Mouse (Mus musculus): ENCODE results near the gene Has1. TPM values are rescaled to one million over a fixed set of nuclear protein-coding genes. Genes with fewer than 3 reads are reported as not detected.

Gene Has1
- under 1 TPM in 1 of 2 experiments, not detected in 1; 0.20 TPM for total RNA-seq (2021)

DNA sequence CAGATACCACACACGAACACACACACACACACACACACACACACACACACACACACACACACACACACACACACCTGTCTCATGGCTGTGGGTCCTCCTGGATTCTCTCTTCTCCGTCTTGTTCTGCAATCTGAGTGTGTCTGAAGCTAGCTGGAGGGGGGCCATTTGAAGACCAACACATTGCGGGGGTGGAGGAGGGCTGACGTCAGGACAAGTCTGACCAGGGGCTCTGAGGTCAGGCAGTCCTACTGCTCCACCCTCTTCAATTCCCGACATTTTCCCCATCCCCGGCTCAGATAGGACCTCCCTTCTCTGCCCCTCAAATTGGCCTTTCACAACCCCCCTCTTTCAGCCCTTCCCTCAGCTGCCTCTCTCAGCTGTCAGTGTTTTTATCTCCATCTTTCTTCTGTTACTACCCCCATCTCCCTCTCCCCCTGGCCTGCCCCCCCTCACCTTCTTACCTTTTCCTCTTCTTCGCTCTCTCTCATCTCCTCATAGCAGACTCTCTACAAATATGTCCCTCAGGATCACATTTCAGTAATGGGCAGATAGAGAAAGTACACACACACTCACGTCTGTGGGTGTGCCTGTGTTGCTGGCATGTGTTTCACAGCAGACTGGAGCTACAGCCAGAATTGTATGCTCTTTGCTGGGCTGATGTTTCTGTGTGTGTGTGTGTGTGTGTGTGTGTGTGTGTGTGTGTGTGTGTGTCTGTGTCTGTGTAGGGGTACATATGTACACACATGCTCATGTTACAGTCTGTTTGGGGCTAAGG is at the start of gene Has1:
Has1 (minus strand) TSS at position 142 of the 775 bp plus-strand sequence.
- intact Hi-C loops (cut with DNase I): no loop called here
- DNase-seq: no peak

DNA sequence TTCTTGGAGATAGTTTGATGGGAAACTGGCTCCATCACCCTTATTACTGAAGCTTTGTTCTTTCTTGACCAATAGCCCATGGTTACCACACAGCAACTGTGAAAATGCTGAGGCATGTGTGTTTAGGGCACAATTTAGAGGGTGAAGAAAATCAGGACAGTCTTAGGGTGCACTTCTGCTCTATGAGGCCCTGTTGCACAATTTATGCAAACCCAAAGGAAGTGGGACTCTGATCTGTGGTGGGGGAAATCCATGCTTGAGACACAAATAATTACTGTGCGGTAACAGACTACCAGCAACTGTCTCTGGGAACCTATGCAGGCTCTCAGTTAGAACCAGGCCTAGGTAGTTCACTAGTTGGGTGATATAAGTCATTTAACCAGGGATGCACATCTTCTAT is 45.8 kb upstream of the Has1 start:
- no peak for DNase-seq
- intact Hi-C loops (cut with DNase I): no loop called here

DNA sequence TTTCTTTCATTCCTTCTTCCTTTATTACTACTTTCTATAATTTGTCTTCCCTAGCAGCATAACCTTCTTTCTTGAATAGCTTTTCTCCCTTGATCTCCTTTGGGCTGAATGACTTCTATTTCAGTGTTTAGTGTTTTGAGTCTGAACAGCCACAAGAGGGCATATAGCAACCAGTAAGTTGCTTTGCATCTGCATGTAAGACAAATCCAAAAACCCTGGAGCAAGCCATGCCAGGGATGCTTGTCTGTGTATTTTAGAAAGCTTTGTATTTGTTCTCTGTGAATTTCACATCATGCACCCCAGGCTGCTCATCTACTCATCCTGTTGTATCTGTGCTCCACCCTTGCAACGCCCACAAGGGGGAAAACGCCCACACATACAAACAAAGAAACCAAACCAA is 44.3 kb upstream of the Has1 start:
- intact Hi-C loops (cut with DNase I): loop anchor here (5.0 kb wide), 1 partner anchor 132 kb away; no protein-coding TSS in a partner anchor
- no peak for DNase-seq

DNA sequence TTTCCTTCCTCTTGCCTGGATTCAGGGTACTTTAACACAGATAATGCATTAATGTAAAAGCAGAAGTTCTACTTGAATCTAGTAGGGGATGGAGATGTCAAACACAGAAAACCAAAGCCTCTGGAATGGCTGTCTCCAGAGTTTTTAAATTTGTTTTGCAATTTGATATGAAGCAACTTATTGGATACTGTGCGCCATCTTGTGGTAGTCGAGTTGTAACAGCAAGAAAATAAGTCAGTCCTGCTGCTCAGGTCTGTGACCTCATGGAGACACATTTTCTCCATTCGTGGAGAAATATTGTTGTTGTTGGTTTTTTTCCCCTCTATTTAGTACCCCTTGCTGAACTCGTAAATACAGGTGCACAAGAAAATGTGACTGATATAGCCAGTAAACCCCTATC is 41.0 kb upstream of the Has1 start:
- intact Hi-C loops (cut with DNase I): loop anchor here (5.0 kb wide), 1 partner anchor 129 kb away; no protein-coding TSS in a partner anchor

DNA sequence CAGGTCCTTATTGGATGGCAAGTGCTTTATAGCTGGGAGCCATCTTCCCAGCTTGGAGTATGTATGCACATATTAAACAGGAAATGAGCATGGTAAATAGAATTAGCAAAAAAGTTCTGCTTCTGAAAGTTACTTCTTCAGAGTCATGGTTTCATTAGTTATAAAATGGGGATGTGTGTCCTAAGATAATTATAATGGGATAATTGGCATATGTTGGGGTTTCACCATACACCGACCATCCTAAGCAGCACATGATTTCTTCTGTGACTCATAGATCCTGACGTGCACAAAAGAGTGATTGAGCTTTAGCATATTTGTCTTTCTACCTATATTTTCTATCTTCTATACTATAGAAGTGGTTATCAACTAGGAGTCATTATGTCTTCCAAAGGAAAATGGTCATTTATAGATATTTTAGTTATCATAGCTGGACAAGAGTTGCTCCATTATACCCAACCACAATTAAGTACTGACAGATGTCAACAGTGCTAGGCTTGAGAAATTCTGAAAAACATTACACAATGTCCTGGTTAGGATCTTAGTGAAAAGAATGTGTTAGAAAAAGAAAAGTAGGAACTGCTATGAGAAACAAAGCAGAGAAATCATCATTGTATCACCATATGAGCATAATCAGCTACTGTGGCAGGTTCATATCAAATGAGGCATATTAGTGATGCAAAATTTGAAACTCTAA is 34.9 kb upstream of the Has1 start:
- intact Hi-C loops (cut with DNase I): no loop called here

More for the DNA sequence above, 41.0 kb upstream of the Has1 start:
- peak; percentile 11 for DNase-seq

DNA sequence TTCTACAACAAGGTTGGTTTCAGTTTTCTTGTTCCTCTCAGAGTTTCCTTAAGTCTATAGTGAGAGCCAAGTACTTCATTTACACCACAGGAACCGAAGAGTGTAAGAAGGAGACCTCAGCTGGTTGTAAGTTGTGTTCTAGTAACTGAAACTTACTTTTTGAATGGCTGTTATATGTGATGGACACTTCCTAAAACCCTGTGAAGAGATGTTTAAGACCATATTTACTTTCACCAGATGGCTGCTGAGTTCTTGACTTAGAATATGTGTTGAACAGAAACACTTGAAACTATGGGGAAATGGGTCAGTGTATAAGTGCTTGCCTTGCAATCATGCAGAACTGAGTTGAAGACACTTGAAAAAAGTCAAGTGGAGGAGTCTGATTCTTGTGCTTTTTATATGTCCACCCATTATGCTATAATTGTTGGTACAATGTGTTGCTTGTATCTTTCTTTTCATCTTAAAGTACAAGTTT is 32.8 kb upstream of the Has1 start, which contains the start of the genes Fpr2 and Fpr3:
Fpr2 (plus strand) TSS at position 51 of the 475 bp plus-strand sequence.
Fpr3 (plus strand) TSS at position 79 of the 475 bp plus-strand sequence.
- no peak for DNase-seq
- intact Hi-C loops (cut with DNase I): no loop called here

More for the DNA sequence above, 34.9 kb upstream of the Has1 start:
- DNase-seq: no peak

DNA sequence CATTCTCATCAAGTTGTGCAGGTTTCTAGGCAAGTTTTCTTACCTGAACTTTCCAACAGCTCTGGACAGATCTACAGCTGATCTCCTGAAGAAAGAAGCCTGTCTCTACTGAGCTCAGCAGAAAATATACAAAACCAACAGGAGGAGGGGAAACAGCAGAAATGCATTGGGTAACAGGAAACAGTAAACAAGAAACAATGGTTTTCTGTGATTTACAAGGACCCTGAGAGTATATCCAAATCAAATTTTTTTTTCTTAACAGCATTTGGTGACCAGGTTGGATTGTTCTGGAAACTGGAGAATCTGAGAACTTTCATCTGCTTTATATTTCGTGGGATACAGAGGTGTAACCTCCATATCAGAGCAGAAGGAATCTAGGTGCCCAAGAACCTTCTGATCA is 28.8 kb upstream of the Has1 start, which contains the start of gene Fpr1:
Fpr1 (minus strand) TSS at position 101 of the 400 bp plus-strand sequence.
- no peak for DNase-seq
- intact Hi-C loops (cut with DNase I): no loop called here

DNA sequence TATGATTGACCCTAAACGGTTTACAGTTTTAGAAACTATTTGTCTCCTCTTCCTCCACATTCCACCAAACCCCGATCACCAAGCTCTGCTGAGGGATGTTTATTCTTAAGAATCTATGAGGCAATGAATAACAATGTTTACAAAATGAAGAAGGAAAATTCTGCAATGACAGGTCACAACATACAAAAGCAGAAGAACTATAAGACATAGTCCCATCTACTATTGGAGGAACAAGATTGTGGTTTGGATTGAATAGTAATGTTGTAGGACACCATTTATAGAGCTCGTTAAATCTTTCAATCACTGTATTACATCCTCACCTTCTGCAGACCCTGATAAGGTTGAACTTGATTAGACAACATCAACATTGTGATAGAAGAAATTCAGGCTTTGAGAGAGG is 27.7 kb upstream of the Has1 start:
- DNase-seq: no peak
- intact Hi-C loops (cut with DNase I): no loop called here

DNA sequence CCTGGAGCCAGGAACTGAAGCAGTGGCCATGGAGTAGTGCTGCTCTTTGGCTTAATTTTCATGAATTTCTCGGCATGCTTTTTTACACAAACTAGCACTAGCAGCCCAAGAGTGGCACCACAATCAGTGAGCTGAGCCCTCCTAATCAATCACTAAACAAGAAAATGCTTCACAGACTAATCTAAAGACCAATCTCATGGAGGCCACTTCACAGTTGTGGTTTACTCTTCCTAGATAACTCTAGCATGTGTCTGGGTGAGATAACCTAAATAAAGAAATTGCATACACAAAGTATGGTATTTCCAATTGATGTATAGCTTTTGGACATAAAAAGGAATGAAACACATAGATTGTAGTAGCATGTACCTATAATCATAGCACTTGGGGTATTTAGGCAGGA is 24.3 kb upstream of the Has1 start:
- intact Hi-C loops (cut with DNase I): no loop called here
- no peak for DNase-seq

DNA sequence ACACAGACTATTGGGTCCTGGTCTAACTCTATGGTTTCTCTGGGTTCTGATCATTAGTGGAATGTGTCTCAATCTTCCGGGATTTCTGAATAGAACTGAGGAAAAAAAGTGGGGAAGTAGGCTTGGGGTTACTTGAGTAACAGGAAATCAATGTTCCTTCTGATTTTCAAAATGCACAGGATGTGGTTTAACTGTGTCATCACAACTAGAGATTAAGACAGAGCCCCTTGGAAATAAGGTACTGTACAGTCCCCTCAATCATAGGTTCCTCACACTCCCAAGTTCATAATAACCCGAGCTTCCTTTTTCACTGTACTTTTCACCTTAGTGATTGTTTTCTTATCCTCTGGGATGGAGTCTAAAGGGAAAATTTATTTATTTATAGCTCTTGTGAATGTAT is 16.7 kb upstream of the Has1 start:
- no peak for DNase-seq
- intact Hi-C loops (cut with DNase I): no loop called here

DNA sequence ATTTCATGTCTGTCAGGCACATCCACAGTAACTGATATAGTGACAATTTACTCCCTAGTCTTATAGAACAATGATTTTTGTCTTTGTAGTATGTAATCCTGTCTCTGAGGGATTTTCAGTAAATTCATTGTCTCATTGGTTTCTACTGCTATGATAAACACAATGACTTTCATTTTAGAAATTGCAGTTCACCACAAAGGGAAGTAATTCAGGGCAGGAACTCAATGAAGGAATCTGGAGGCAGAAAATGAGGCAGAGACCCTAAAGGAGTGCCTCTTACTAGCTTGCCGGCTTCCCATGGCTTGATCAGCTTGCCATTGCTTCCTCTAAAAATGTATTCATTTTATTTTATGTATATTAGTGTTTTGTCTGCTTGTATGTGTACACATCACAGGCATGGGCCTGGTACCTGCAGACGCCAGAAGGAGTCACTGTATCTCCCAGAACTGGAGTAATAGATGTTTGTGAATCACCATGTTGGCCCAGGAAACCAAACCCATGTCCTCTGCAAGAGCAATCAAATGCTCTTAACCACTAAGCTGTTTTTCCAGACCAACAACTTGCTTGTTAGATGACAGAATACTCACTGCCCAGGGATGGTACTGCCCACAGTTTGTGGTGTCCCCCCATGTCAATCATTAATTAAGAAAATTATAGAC is 16.0 kb upstream of the Has1 start:
- no peak for DNase-seq
- intact Hi-C loops (cut with DNase I): no loop called here

DNA sequence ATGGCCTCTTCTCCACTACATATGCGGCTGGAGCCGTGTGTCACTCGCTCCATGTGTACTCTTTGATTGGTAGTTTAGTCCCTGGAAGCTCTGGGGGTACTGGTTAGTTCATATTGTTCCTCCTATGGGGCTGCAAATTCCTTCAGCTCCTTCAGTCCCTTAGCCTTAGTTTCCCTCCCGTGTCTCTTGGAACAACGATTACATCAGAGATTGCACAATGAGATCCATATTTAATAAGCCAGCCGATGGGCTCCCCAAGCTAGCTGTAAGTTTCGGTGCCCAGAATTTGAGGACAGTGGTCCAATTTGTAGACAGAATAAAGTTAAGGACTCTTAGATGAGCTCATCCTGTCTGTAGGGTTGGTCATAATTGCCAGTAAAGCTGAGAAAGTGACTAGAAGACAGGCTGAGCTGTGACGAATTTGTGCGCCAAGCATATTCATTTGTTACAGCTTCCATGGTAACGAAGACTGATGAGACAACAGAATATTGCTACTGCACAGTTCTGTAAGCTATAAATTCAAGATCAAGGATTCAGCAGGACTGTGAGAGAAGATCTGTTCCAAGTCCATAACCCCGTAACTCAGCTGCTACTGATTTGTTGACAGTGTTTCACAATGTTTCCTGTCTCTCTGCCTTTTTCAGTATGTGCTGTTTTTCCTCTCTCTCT is 11.9 kb upstream of the Has1 start:
- intact Hi-C loops (cut with DNase I): no loop called here
- DNase-seq: no peak

DNA sequence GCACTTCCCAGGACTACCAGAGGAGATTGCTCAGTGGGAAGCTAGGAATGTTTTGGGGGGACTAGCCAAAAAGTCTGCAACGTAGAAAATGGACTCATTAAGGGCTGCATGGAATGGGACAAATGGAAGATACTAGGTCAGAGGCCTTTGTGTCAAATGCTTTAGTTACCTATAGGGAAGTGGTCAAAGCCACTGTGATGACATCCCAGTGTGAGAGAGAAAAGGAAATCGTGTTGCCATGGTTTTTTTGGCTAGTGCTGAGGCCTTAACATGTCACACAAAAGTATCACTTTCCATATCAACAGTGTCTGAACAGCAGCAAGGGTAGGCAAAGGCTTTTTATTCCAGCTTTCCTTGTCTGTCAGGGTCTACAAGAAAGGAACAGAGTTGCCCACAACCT is 10.2 kb upstream of the Has1 start:
- no peak for DNase-seq
- intact Hi-C loops (cut with DNase I): no loop called here

DNA sequence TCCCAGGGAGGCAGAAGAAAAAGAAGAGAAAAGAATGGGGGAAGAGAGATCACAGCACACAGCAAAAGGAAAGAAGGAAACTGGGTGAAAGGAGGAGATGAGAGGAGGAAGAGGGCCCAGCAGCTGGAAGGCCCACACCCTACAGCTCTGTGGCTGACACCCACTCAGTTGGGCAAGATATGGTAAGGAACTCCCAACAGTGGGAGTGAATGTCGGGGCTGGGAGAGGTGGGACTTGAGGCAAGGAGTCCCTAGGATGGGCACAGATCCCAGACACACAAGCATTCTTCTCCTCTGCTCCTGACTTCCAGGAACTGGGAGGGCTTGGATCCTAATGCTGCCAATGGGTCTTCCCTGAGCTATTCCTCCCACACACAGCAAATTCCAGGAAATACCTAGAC is 7.4 kb upstream of the Has1 start:
- DNase-seq: no peak
- intact Hi-C loops (cut with DNase I): no loop called here

DNA sequence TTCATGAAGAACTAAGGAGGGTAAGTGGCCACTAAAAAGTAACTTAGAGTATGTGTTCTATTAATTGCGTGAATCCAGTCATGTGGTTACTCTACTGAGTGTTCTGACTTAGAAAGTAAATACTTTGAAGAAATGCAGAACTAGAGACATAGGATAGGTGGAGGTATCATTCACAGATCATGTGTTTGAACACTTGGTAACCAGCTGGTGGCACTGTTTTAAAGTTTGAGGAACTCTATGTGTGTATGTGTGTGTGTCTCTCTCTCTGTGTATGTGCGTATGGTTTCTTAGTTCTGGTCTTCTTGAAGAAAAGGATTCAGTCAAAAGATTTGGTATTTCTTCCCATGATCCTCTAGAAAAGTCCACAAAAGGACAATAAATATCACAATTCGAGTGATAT is 5.1 kb upstream of the Has1 start:
- no peak for DNase-seq
- intact Hi-C loops (cut with DNase I): no loop called here

DNA sequence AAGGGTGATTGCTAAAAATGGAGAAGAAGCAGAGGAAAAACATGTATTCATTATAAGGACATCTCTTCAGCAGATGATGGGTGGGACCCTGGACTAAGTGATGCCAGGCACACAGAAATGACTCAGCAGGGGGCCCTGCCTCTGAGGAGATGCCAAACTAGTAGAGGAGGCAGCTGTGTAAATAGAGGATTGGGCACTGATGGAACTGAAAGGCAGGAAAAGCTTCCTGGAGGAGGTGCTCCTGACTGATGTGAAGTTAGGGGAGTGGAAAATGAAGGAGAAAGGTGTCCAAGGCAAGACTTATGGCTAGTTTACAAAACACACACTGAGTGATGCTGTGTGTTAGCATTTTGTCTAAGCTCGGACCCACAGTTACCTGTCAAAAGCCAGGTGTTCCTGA is 2.4 kb upstream of the Has1 start:
- peak; percentile 17 for DNase-seq
- intact Hi-C loops (cut with DNase I): no loop called here

DNA sequence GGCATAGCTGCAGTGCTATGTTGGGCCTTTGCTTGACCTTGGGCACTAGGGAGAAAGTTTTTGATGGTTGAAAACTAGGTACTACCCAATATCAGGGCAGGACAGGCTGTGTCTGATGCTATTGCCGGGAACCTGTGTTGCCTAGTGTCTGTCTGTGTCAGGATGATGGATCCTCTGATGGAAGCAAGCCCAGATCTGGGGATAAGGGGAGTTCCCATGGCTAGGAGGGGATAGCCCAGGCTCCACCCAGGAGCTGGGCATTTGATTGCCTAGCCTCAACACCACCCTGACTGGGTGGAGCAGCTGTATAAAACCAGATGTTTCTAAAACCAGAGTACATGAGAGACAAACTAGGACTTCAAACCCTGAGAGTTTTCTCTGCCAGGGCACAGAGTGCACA is 1.6 kb upstream of the Has1 start:
- no peak for DNase-seq
- intact Hi-C loops (cut with DNase I): no loop called here

DNA sequence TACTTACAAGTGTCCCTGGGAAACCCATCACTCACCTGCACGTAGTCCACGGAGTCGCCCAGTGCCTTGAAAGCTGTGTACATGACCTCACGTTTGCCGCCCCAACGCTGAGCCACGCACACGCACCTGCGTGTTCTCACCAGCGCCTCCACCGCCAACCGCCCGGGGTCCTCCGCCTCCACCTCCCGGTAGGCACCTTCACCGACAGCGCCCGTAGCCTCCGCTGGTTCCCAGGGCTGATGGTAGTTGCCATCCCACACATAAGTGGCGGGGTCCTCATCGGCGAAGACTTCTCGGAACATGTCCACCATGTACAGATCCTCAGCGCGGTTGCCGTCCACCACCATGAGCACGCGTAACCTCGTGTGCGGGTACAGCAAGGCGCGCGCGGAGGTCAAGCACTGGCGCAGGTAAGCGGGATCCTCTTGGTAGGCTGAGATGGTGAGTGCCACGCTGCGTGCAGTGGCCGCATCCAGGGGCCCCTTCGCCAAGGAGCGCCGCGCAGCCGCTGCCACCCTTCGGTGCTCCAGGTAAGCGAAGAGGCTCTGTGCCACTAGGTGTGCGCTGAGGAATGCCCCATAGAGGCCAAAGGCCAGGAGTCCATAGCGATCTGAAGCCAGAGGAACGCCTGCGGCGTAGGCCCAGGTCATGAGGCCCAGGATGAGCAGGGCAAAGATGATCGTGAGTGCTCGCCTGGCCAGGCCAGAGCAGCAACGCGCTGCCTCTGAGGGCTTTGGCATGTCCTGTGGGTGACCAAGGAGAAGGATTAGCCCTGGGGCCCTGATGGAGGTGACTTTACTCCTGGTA is 4.9 kb downstream of the Has1 start:
- intact Hi-C loops (cut with DNase I): no loop called here
- no peak for DNase-seq

DNA sequence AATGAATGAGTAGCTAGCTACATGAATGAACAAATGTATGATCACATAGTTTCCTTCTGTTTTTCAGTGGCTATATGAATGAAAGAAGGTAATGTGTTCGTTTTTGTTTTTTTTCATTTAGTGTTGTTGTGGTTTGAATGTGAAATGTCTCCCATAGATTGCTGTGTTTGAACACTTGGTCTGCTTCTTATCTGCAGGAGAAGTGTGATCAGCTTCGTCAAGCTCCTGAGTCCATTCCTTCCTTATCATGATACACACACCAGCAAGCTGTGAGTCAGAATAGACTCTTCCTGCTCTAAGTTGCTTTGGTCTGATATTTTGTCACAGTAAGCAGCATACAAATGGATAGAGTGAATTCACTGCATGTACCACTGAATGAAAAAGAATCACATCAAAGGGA is 6.0 kb downstream of the Has1 start:
- intact Hi-C loops (cut with DNase I): no loop called here

More for the DNA sequence above, 6.0 kb downstream of the Has1 start:
- no peak for DNase-seq
